Mouse (Mus musculus) lung, adult 2 months (tissue): Measurements from ENCODE around the gene Gnb1. TPM values are rescaled to one million over a fixed set of nuclear protein-coding genes. Genes with fewer than 3 reads are reported as not detected.

Source experiments
- DNase-seq: peaks from one replicate; pipeline ENCODE4 v3.0.0; 2022
- H3K4me1 ChIP-seq: fragments of 200-500 bp; 2 replicates; pipeline ENCODE4 v1.6.1; 2011; ENCODE audit warnings: low read length; ENCODE audit not compliant: control insufficient read depth, insufficient read depth
- H3K4me3 ChIP-seq: fragments of 200-500 bp; replicated peaks from 2 replicates; pipeline ENCODE3; 2011; ENCODE audit warnings: low read depth, mild to moderate bottlenecking, control low read depth, low read length; ENCODE audit errors: extremely low read depth
- CTCF ChIP-seq: fragments of 200-500 bp; IDR thresholded peaks from 2 replicates; pipeline ENCODE4 v1.5.1; 2011; ENCODE audit warnings: mild to moderate bottlenecking, low read length, control low read depth; ENCODE audit not compliant: insufficient read depth
- POLR2A ChIP-seq: fragments of 200-500 bp; IDR thresholded peaks from 2 replicates; pipeline ENCODE4 v1.6.1; 2011; ENCODE audit warnings: low read depth, mild to moderate bottlenecking, control low read depth, low read length, borderline replicate concordance; ENCODE audit errors: extremely low read depth
- WGBS: fragments of 180-500 bp; shearing (Covaris S2); methylation state at CpG from one replicate; pipeline ENCODE4 v1.1.7; 2018; 5-methylcytosine and 5-hydroxymethylcytosine counted together
- polyA plus RNA-seq: library from polyadenylated mRNA; depleted of rRNA; stranded (reverse); fragments of >200 nt; gene quantifications from 2 replicates; pipeline ENCODE4 v1.2.3, GENCODE M21; 2012

Gnb1 gene
- polyA plus RNA-seq, 1 experiment: 872 TPM

GRCm38 (mm10) chr4:155591012-155591719 is 100.0 kb downstream of the Gnb1 start:
- no peak for TF ChIP-seq POLR2A
- TF ChIP-seq CTCF: no peak
- H3K4me3 ChIP-seq: no peak overlapping the region
- WGBS: 63% methylated on average over 7 of the region's 7 CpGs
- H3K4me1 ChIP-seq: no peaks in the 10 kb centered on the region
- no peak for DNase-seq

GRCm38 (mm10) chr4:155593780-155594179 is 102.6 kb downstream of the Gnb1 start:
- Histone ChIP-seq H3K4me1 (no peaks in the 10 kb centered on the region), H3K4me3 (no peak overlapping the region)
- TF ChIP-seq CTCF (no peak), POLR2A (no peak)
- 27% methylated on average over 1 of the region's 1 CpGs for WGBS
- no peak for DNase-seq

GRCm38 (mm10) chr4:155595777-155596176 is 104.6 kb downstream of the Gnb1 start:
- WGBS: 61% methylated on average over 3 of the region's 3 CpGs
- no peaks in the 10 kb centered on the region for H3K4me1 ChIP-seq
- no peak for DNase-seq
- no peak overlapping the region for H3K4me3 ChIP-seq
- TF ChIP-seq POLR2A: no peak

- no peak for DNase-seq
- no peaks in the 10 kb centered on the region for H3K4me1 ChIP-seq
- no peak overlapping the region for H3K4me3 ChIP-seq
- 72% methylated on average over 5 of the region's 5 CpGs for WGBS
- TF ChIP-seq CTCF: no peak
- no peak for TF ChIP-seq POLR2A
These were observed 105.4 kb downstream of the Gnb1 start for GRCm38 (mm10) chr4:155596606-155597005.

- no peak for DNase-seq
- TF ChIP-seq CTCF (no peak), POLR2A (no peak)
- 16% methylated on average over 20 of the region's 20 CpGs for WGBS
- Histone ChIP-seq H3K4me1 (peaks cover 2% of the 10 kb centered on the region; the same call in 1 of the 2 replicates), H3K4me3 (no peak overlapping the region)
These were observed 107.4 kb downstream of the Gnb1 start for GRCm38 (mm10) chr4:155598536-155598935.

- TF ChIP-seq POLR2A (no peak), CTCF (no peak)
- Histone ChIP-seq H3K4me3 (peak overlapping the region; percentile 45), H3K4me1 (peaks cover 2% of the 10 kb centered on the region; the same call in 1 of the 2 replicates)
- no peak for DNase-seq
- 62% methylated on average over 11 of the region's 11 CpGs for WGBS
These were observed 109.0 kb downstream of the Gnb1 start for GRCm38 (mm10) chr4:155599901-155600825.

- under 1% methylated on average over 64 of the region's 65 CpGs for WGBS
- DNase-seq: peak; percentile 98
- Histone ChIP-seq H3K4me3 (peak within 1 kb of the TSS; percentile 96), H3K4me1 (peaks cover 2% of the 10 kb centered on the region; the same call in 1 of the 2 replicates)
- peak; percentile 80; the same call in 1 of the 2 replicates for TF ChIP-seq POLR2A
- no peak for TF ChIP-seq CTCF
These were observed 110.2 kb downstream of the Gnb1 start, which contains the start of gene Slc35e2 for GRCm38 (mm10) chr4:155601091-155601996. TSS of gene Slc35e2 (plus strand) at chr4:155601416.

GRCm38 (mm10) chr4:155601997-155602456 is 110.9 kb downstream of the Gnb1 start:
- DNase-seq: no peak
- Histone ChIP-seq H3K4me1 (peaks cover 2% of the 10 kb centered on the region; the same call in 1 of the 2 replicates), H3K4me3 (peak overlapping the region; percentile 96)
- 1% methylated on average over 31 of the region's 31 CpGs for WGBS
- TF ChIP-seq CTCF: no peak
- TF ChIP-seq POLR2A: no peak
